Mouse (Mus musculus) C2C12 (cell line): ENCODE results near the gene Ryk.

Source experiments
- CEBPB ChIP-seq: IDR thresholded peaks from one replicate; pipeline ENCODE4 v1.6.1; 2011; ENCODE audit warnings: low read depth, mild to moderate bottlenecking, control low read depth, moderate library complexity
- CTCF ChIP-seq: IDR thresholded peaks from one replicate; pipeline ENCODE4 v1.5.1; 2011; ENCODE audit not compliant: control insufficient read depth, insufficient read depth, insufficient read length
- MAX ChIP-seq: IDR thresholded peaks from one replicate; pipeline ENCODE4 v1.6.1; 2011; ENCODE audit warnings: mild to moderate bottlenecking, control low read depth
- MYOD1 ChIP-seq: IDR thresholded peaks from one replicate; pipeline ENCODE4 v1.6.1; 2011; ENCODE audit warnings: low read depth; ENCODE audit not compliant: control insufficient read depth, insufficient read length
- MYOG ChIP-seq: IDR thresholded peaks from one replicate; pipeline ENCODE4 v1.6.1; 2011; ENCODE audit not compliant: control insufficient read depth, insufficient read length; ENCODE audit errors: extremely low read depth
- USF1 ChIP-seq: IDR thresholded peaks from one replicate; pipeline ENCODE4 v1.6.1; 2011; ENCODE audit warnings: low read depth, mild to moderate bottlenecking, control low read depth, moderate library complexity

DNA sequence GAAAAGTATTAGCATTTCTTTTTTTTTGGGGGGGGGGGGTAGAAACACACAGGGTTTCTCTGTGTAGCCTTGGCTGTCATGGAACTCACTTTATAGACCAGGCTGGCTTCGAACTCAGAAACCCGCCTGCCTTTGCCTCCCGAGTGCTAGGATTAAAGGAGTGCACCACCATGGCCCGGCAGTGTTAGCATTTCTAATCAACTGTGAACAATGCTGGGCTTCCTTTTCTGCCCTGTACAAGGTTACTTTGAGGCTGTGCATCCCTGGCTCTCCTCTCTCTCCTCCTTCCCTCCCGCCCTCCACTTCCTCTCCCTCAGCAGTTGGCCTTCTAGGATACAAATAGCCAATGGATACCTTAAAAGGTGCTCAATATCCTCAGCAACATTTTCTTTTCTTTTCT, 114.0 kb downstream of the Ryk start:
- TF ChIP-seq CTCF (no peak), MAX (no peak), CEBPB (no peak), MYOD1 (no peak), MYOG (no peak), USF1 (no peak)
